Comparison of ENCODE assay signal across 23 mouse cellular contexts in the genomic region with DNA sequence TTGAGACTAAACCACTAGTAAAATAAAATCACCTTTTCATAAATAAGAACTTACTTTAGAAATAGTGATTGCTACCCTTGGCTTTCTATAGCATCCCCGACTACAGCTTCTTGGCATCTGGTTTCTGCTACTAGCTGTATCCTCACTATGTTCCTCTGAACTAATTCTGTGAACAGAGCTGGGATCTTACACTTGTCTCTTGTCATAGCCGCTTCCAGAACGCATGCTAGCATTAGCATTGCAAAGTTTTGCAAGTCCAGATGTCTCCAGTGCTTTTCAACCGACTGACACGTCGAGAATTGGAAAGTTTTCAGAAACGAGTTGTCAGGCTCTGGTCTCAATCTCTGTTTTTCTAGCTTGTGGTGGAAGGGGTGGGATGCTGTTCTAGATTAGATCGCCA. TPM values are rescaled to one million over a fixed set of nuclear protein-coding genes. Genes with fewer than 3 reads are reported as not detected.
DNase-seq lines count a peak whose midpoint lies in the region; ATAC-seq lines count a peak whose summit lies in the region.
"Had no signal": no experiment of that assay in that cellular context is flagged by ENCODE, and none has a peak within 500 bp of the region (broad histone marks: within the 10 kb centered on the region; RNA-seq: fewer than 3 reads in every experiment).

No protein-coding gene starts in this region.

- H3K9ac ChIP-seq in forebrain, embryonic 14.5 days (ENCODE audit: low read length): no peak overlapping the region
- H3K9ac ChIP-seq in forebrain, embryonic 11.5 days (ENCODE audit: low read length): no peak overlapping the region
- H3K9ac ChIP-seq in lung, embryonic 16.5 days (ENCODE audit: low read length): no peak overlapping the region
- H3K9ac ChIP-seq: embryonic facial prominence, embryonic 12.5 days; embryonic facial prominence, embryonic 15.5 days; forebrain, embryonic 15.5 days had no signal

- no peaks in the 10 kb centered on the region for H3K36me3 ChIP-seq in forebrain, embryonic 14.5 days (ENCODE audit: control insufficient read depth, insufficient read depth, low read length)
- no peaks in the 10 kb centered on the region for H3K36me3 ChIP-seq in forebrain, embryonic 11.5 days (ENCODE audit: control insufficient read depth, insufficient read depth, low read length)
- no peaks in the 10 kb centered on the region for H3K36me3 ChIP-seq in lung, embryonic 16.5 days (ENCODE audit: control insufficient read depth, insufficient read depth, low read length)
- H3K36me3 ChIP-seq: embryonic facial prominence, embryonic 12.5 days; embryonic facial prominence, embryonic 15.5 days; forebrain, embryonic 10.5 days; forebrain, embryonic 15.5 days had no signal

- WGBS in forebrain, embryonic 14.5 days: 79% methylated on average over 8 of the region's 8 CpGs
- WGBS in forebrain, embryonic 11.5 days: 85% methylated on average over 8 of the region's 8 CpGs
- 42% methylated on average over 8 of the region's 8 CpGs for WGBS in lung, embryonic 16.5 days

- no peaks in the 10 kb centered on the region for H3K9me3 ChIP-seq in forebrain, embryonic 14.5 days (replicated peaks; ENCODE audit: control insufficient read depth, low read length)
- no peaks in the 10 kb centered on the region for H3K9me3 ChIP-seq in forebrain, embryonic 11.5 days (ENCODE audit: control insufficient read depth, low read length)
- H3K9me3 ChIP-seq in lung, embryonic 16.5 days (ENCODE audit: control insufficient read depth, low read length): no peaks in the 10 kb centered on the region
- H3K9me3 ChIP-seq: embryonic facial prominence, embryonic 12.5 days; embryonic facial prominence, embryonic 15.5 days; forebrain, embryonic 10.5 days; forebrain, embryonic 15.5 days had no signal

- H3K4me1 ChIP-seq in forebrain, embryonic 14.5 days (ENCODE audit: control insufficient read depth, insufficient read depth, low read length): no peaks in the 10 kb centered on the region
- H3K4me1 ChIP-seq in forebrain, embryonic 11.5 days (replicated peaks; ENCODE audit: control insufficient read depth, insufficient read depth, low read length): no peaks in the 10 kb centered on the region
- H3K4me1 ChIP-seq in lung, embryonic 16.5 days (replicated peaks; ENCODE audit: control insufficient read depth, insufficient read depth, low read length): 0 out of 2 replicates have a peak, but pooled peaks cover 3% of the 10 kb centered on the region
- H3K4me1 ChIP-seq: embryonic facial prominence, embryonic 12.5 days; embryonic facial prominence, embryonic 15.5 days; forebrain, embryonic 10.5 days; forebrain, embryonic 15.5 days had no signal

- no peak overlapping the region for H3K27ac ChIP-seq in forebrain, embryonic 14.5 days (ENCODE audit: low read depth, low read length)
- no peak overlapping the region for H3K27ac ChIP-seq in forebrain, embryonic 11.5 days (ENCODE audit: low read depth, low read length)
- no peak overlapping the region for H3K27ac ChIP-seq in lung, embryonic 16.5 days (ENCODE audit: low read length)
- H3K27ac ChIP-seq: embryonic facial prominence, embryonic 12.5 days; embryonic facial prominence, embryonic 15.5 days; forebrain, embryonic 10.5 days; forebrain, embryonic 15.5 days had no signal

- no peak overlapping the region for H3K4me2 ChIP-seq in forebrain, embryonic 14.5 days (ENCODE audit: low read length)
- H3K4me2 ChIP-seq in forebrain, embryonic 11.5 days (ENCODE audit: low read depth, low read length, severe bottlenecking): no peak overlapping the region
- H3K4me2 ChIP-seq in lung, embryonic 16.5 days (ENCODE audit: low read depth, low read length): no peak overlapping the region
- H3K4me2 ChIP-seq: embryonic facial prominence, embryonic 12.5 days; embryonic facial prominence, embryonic 15.5 days; forebrain, embryonic 15.5 days had no signal

- no peak for ATAC-seq in forebrain, embryonic 14.5 days
- no peak for ATAC-seq in forebrain, embryonic 11.5 days (replicated peaks; ENCODE audit: low FRiP score)
- peak; percentile 52; the same call in 1 of the 2 replicates for ATAC-seq in frontal cortex, adult (ENCODE audit: low TSS enrichment)
- ATAC-seq in lung, embryonic 16.5 days (ENCODE audit: low read depth): peak; percentile 36; the same call in 1 of the 2 replicates
- ATAC-seq: forebrain, embryonic 15.5 days had no signal

- H3K27me3 ChIP-seq in forebrain, embryonic 14.5 days (replicated peaks; ENCODE audit: control insufficient read depth, insufficient read depth, low read length): no peaks in the 10 kb centered on the region
- no peaks in the 10 kb centered on the region for H3K27me3 ChIP-seq in forebrain, embryonic 11.5 days (ENCODE audit: control insufficient read depth, insufficient read depth, low read length)
- H3K27me3 ChIP-seq in lung, embryonic 16.5 days (ENCODE audit: control insufficient read depth, insufficient read depth, low read depth, low read length): no peaks in the 10 kb centered on the region
- H3K27me3 ChIP-seq: embryonic facial prominence, embryonic 12.5 days; embryonic facial prominence, embryonic 15.5 days; forebrain, embryonic 15.5 days had no signal

- no peak overlapping the region for H3K4me3 ChIP-seq in forebrain, embryonic 14.5 days (ENCODE audit: low read depth, low read length)
- no peak overlapping the region for H3K4me3 ChIP-seq in forebrain, embryonic 11.5 days (ENCODE audit: low read depth, low read length)
- H3K4me3 ChIP-seq in lung, embryonic 16.5 days (ENCODE audit: low read length): no peak overlapping the region
- H3K4me3 ChIP-seq: embryonic facial prominence, embryonic 12.5 days; embryonic facial prominence, embryonic 15.5 days; erythroblast, embryonic 14.5 days; forebrain, embryonic 10.5 days; forebrain, embryonic 15.5 days had no signal

- DNase-seq in forebrain, embryonic 14.5 days (ENCODE audit: low spot score): peak; percentile 19
- DNase-seq in forebrain, embryonic 11.5 days (ENCODE audit: low spot score): no peak
- DNase-seq in frontal cortex, adult 2 months (ENCODE audit: extremely low spot score in 1 of 2, low spot score in 1 of 2): no peak
- DNase-seq in lung, postnatal 14 days: no peak
- DNase-seq in brain, adult 2 months (ENCODE audit: low read depth, low spot score): peak; percentile 11
- DNase-seq in kidney, adult 9 months: no peak
- DNase-seq: adrenal gland, adult 8-10 months; adrenal gland, postnatal 14 days; adrenal gland, postnatal 36 days; cerebellum, adult 11 months; cerebellum, adult 18-20 months; cerebellum, adult 8-10 months; cerebellum, adult 9-11 months; cerebellum, postnatal 14 days; cerebellum, postnatal 36 days; embryo, embryonic 11 days had no signal

RNA-seq across cellular contexts. Expression of a gene that starts 46.2 kb away (rescaled TPM):
- 16.5 and 24.0 TPM in 2 replicates for polyA plus RNA-seq in forebrain, embryonic 14.5 days (2014; fragmentation: Nextera tagmentation; extraction: Ambion mirVana)
- 29.4 and 30.6 TPM in 2 replicates for polyA plus RNA-seq in forebrain, embryonic 11.5 days (2014; fragmentation: Nextera tagmentation; extraction: Ambion mirVana)
- polyA plus RNA-seq in frontal cortex, adult 2 months (2012; rRNA removed): 8.1 and 10.1 TPM in 2 replicates
- 44.3 and 45.4 TPM in 2 replicates for polyA plus RNA-seq in lung, embryonic 16.5 days (2015; fragmentation: Nextera tagmentation; extraction: Ambion mirVana)

Comparison
In these comparisons a context has a peak if more than half of its experiments do, and no peak if none do; other contexts are left out.
1. DNase-seq: peak in forebrain, embryonic 14.5 days (single experiment) and brain, adult 2 months (single experiment); none in forebrain, embryonic 11.5 days (single experiment), frontal cortex, adult 2 months (0 of 2), lung, postnatal 14 days (single experiment) and kidney, adult 9 months (single experiment).
2. ATAC-seq: peak in frontal cortex, adult (single experiment) and lung, embryonic 16.5 days (single experiment); none in forebrain, embryonic 14.5 days (single experiment) and forebrain, embryonic 11.5 days (single experiment).